Mouse (Mus musculus) heart, postnatal 10 days (tissue): ENCODE measurements at regions not wholly inside any gene's neighbourhood (a gene's known extent, or its start where the extent isn't known, plus 50 kb on each side); places are given as distances from the start of the nearest gene placed in this dataset.

Source experiments
- DNase-seq, 2 experiments: peaks; one replicate each; pipeline ENCODE4 v3.0.0; 2021
- intact Hi-C: fragments of 180-260 bp; cut with DNase I; formaldehyde crosslinking; loops from one replicate; pipeline ENCODE4 v1.15.1; 2025

- intact Hi-C loops = no loop called here
- no peak for DNase-seq
Observed at GRCm38 (mm10) chr3:49096118-49096517, 661.0 kb downstream of the Pcdh18 start.

DNA sequence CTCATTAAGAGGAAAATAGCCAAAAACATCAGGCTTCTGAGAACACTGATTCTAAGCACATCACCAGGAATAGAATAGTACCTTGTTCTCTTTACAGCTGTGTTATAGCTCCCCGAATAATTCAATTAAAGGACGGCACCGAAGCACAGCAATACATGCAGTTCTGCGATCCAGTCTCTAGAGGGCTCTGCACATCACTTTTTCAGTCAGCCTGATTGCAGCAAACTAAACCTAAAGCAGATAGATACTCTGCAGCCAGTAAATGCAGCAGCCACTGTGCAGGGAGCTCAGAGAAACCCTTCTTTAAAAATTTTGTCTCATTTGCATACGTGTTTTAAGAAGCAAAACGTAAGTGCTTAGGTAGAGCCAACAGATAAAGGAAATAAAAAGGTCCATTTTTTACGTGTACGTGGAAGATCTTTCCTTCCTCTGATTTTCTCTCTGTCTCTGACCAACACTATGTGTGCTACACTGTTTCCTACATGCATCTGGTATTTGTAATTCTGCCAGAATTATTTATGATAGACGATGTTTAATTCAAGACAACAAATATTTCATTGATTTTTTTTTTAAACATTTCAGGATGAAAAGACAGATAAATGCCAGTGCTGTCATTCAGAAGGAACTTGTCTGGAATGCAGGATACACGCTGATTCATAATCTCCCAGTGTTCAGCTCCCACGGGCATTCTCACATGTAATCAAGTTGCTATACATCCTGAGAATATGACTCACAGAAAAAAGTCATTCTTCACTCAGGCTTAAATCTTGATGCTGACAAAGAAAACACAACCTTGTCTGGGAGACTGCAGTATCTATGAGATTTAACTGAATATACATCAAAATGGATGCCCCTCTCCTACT lies 663.1 kb downstream of the Pcdh18 start:
- DNase-seq = peak; percentile 58 to 72
- intact Hi-C loops = loop anchor here (2.0 to 5.0 kb wide), 4 partner anchors 983 to 1813 kb away; no protein-coding TSS in a partner anchor

- intact Hi-C loops = no loop called here
- no peak for DNase-seq
Observed at GRCm38 (mm10) chr3:49068801-49069200, 688.3 kb downstream of the Pcdh18 start.

DNA sequence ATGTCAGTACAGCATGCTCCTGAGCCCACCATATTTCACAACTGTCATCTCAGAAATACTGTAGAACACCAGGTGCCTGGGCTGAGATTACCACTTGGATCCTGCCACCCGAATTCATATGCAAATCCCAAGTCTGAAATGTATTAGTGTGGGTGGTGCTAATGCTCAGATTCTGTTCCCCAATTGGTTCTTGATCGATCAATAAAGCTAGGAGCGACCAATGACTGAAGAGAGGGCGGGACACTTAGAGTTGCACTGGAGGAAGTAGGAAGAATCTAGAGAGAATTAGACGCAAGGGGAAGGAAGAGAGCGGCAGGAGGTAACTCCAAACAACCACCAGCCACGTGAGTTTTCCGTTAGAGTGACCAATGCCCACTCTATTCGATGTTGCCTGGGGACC lies 695.0 kb downstream of the Pcdh18 start:
- intact Hi-C loops = no loop called here
- no peak for DNase-seq

- peak; percentile 3 to 14 for DNase-seq
- intact Hi-C loops = no loop called here
Observed at GRCm38 (mm10) chr3:49032981-49033380, 724.1 kb downstream of the Pcdh18 start.

DNA sequence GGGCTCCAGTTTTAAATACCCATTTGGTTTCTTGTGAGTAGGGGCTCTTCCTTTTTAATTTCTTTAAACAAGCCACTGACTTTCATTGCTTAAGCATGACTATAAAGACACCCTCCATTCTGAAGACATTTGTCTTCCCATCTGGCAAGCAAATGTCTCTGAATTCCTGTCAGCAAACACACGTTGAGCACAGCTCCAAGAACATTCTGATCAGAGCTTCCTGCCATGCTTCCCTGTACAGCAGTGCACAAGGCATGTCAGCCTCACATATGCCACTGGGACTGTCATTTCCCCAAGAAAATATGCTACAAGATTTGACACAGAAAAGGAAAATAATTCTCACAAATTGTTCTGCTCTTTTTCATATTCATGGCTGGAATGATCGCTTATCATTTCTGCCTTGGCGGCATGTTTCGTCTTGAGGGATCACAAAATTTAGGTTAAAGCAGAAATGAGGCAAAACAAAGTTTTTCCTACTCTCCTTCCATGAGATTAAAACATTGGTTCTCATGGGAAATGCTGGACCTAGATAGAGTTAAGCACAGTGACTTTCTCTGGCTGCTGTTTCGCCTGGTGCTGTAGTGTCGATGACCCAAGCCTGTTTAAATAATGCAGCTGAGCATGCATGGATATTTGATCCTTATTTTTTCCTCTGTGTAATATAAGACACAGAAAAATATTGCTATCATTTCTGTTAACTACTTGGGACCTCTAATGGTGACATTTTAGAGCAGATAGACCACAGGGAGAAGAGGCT lies 747.7 kb downstream of the Pcdh18 start:
- DNase-seq = peak; percentile 8 to 21
- intact Hi-C loops = no loop called here
